Mouse (Mus musculus): Measurements from ENCODE around the gene Gm16451. TPM values are rescaled to one million over a fixed set of nuclear protein-coding genes. Genes with fewer than 3 reads are reported as not detected.
"Not testable (repeated sequence)": the region's sequence is repeated elsewhere in the genome, so short reads cannot be mapped to it uniquely, and the experiment has no call there.

The Gm16451 gene
- not detected in 2 replicates for total RNA-seq (2014; rRNA removed)
- polyA plus RNA-seq (2015; fragmentation: Nextera tagmentation; extraction: Ambion mirVana), result not detected in 2 replicates

- H3K27ac ChIP-seq (ENCODE audit: low read depth, low read length); H3K36me3 ChIP-seq (ENCODE audit: insufficient read depth); ATAC-seq; H3K9ac ChIP-seq; H3K4me2 ChIP-seq (ENCODE audit: low read depth); H3K4me1 ChIP-seq (ENCODE audit: insufficient read depth); H3K9me3 ChIP-seq (ENCODE audit: low read length); DNase-seq; H3K27me3 ChIP-seq (ENCODE audit: insufficient read depth, low read length); H3K4me3 ChIP-seq (ENCODE audit: low read depth, low read length): not testable (repeated sequence)
- no CpG with 5 or more reads among the region's 2 CpGs for WGBS
These were observed at the start of gene Gm16451 for GRCm38 (mm10) chr7:22118145-22118544. TSS of gene Gm16451 (minus strand) at chr7:22118245.

- not testable (repeated sequence) for H3K4me3 ChIP-seq (ENCODE audit: low read depth, low read length)
These were observed 45.9 kb upstream of the Gm16451 start, which contains the start of gene Vmn1r142 for GRCm38 (mm10) chr7:22163935-22164334. TSS of gene Vmn1r142 (minus strand) at chr7:22164035.

DNA sequence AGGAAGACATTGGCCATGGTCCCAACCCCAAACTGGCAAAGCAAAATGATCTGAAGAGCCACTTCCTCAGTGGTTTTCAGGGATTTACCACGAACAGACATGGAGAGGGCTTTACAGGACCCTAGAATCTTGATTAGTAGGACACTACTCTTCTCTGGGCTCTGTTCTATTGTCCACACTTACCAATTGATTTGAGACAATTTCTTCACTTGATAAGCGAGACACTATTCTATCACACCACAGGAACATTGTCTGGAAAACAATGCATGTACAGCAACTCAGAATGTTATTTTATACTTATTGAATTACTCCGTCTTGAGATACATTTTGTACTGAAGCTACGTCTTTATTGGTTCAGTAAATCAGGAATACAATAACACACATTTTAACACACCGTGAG lies 16.6 kb upstream of the Gm16451 start, which contains the start of gene Gm10666:
Gene Gm10666, minus strand, starts transcription at position 101 of the 400 bp plus-strand sequence.
- H3K4me1 ChIP-seq (ENCODE audit: insufficient read depth); H3K27me3 ChIP-seq (ENCODE audit: insufficient read depth, low read length); ATAC-seq; DNase-seq; H3K36me3 ChIP-seq (ENCODE audit: insufficient read depth); H3K9ac ChIP-seq; H3K4me2 ChIP-seq (ENCODE audit: low read depth); H3K4me3 ChIP-seq (ENCODE audit: low read depth, low read length); H3K9me3 ChIP-seq (ENCODE audit: low read length); H3K27ac ChIP-seq (ENCODE audit: low read depth, low read length): not testable (repeated sequence)
- WGBS, result no CpG with 5 or more reads among the region's 5 CpGs

More at GRCm38 (mm10) chr7:22163935-22164334, 45.9 kb upstream of the Gm16451 start, which contains the start of gene Vmn1r142:
- not testable (repeated sequence) for H3K9ac ChIP-seq; H3K27me3 ChIP-seq (ENCODE audit: insufficient read depth, low read length); ATAC-seq; H3K9me3 ChIP-seq (ENCODE audit: low read length); H3K36me3 ChIP-seq (ENCODE audit: insufficient read depth); DNase-seq; H3K4me2 ChIP-seq (ENCODE audit: low read depth); H3K4me1 ChIP-seq (ENCODE audit: insufficient read depth); H3K27ac ChIP-seq (ENCODE audit: low read depth, low read length)
- no CpG with 5 or more reads among the region's 3 CpGs for WGBS

DNA sequence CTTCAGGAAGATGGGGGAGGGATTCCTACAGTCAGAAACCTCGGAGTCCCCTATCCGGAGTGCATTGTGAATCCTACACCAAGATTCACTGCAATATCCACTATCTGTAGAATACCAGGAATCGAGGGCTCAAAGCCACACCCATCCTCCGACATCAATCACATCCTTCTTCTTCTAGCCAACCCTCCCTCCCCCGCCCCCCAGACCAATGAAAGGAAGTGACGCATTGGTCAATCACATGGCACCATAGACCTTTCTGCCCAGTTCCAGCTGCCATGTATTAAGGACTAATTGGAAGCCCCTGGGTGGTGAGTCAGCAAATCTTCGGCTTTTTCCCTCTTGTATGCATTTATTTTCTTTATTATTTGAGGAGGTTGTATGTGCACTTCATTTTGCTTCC lies 49.3 kb downstream of the Gm16451 start, which contains the start of gene Vmn1r139:
Gene Vmn1r139, plus strand, starts transcription at position 301 of the 400 bp plus-strand sequence.
- H3K36me3 ChIP-seq (ENCODE audit: insufficient read depth); H3K4me3 ChIP-seq (ENCODE audit: low read depth, low read length); H3K9me3 ChIP-seq (ENCODE audit: low read length); ATAC-seq; H3K27ac ChIP-seq (ENCODE audit: low read depth, low read length); DNase-seq; H3K4me1 ChIP-seq (ENCODE audit: insufficient read depth); H3K4me2 ChIP-seq (ENCODE audit: low read depth); H3K9ac ChIP-seq; H3K27me3 ChIP-seq (ENCODE audit: insufficient read depth, low read length): not testable (repeated sequence)
- WGBS, result no CpG with 5 or more reads among the region's 7 CpGs

Other genes starting within 250 kb of the Gm16451 start
- gene Gm5891, start 197.0 kb downstream of the Gm16451 start, total RNA-seq (2014; rRNA removed), result not detected in 2 replicates
- not detected in 2 replicates for gene Gm5891, start 197.0 kb downstream of the Gm16451 start, polyA plus RNA-seq (2015; fragmentation: Nextera tagmentation; extraction: Ambion mirVana)
- gene Vmn1r137, start 123.7 kb downstream of the Gm16451 start, total RNA-seq (2014; rRNA removed), result not detected in 2 replicates
- not detected in 2 replicates for gene Vmn1r137, start 123.7 kb downstream of the Gm16451 start, polyA plus RNA-seq (2015; fragmentation: Nextera tagmentation; extraction: Ambion mirVana)
- not detected in 2 replicates for gene Vmn1r138, start 89.3 kb downstream of the Gm16451 start, total RNA-seq (2014; rRNA removed)
- not detected in 2 replicates for gene Vmn1r138, start 89.3 kb downstream of the Gm16451 start, polyA plus RNA-seq (2015; fragmentation: Nextera tagmentation; extraction: Ambion mirVana)
- gene Gm6176, start 61.9 kb downstream of the Gm16451 start, total RNA-seq (2014; rRNA removed), result not detected in 2 replicates
- not detected in 2 replicates for gene Gm6176, start 61.9 kb downstream of the Gm16451 start, polyA plus RNA-seq (2015; fragmentation: Nextera tagmentation; extraction: Ambion mirVana)
- gene Vmn1r139, start 49.2 kb downstream of the Gm16451 start, total RNA-seq (2014; rRNA removed), result not detected in 2 replicates
- not detected in 2 replicates for gene Vmn1r139, start 49.2 kb downstream of the Gm16451 start, polyA plus RNA-seq (2015; fragmentation: Nextera tagmentation; extraction: Ambion mirVana)
- not detected in 2 replicates for gene Gm10666, start 16.5 kb upstream of the Gm16451 start, total RNA-seq (2014; rRNA removed)
- not detected in 2 replicates for gene Gm10666, start 16.5 kb upstream of the Gm16451 start, polyA plus RNA-seq (2015; fragmentation: Nextera tagmentation; extraction: Ambion mirVana)
- gene Vmn1r142, start 45.8 kb upstream of the Gm16451 start, total RNA-seq (2014; rRNA removed), result not detected in 2 replicates
- not detected in 2 replicates for gene Vmn1r142, start 45.8 kb upstream of the Gm16451 start, polyA plus RNA-seq (2015; fragmentation: Nextera tagmentation; extraction: Ambion mirVana)
- not detected in 2 replicates for gene Vmn1r143, start 71.1 kb upstream of the Gm16451 start, total RNA-seq (2014; rRNA removed)
- gene Vmn1r143, start 71.1 kb upstream of the Gm16451 start, polyA plus RNA-seq (2015; fragmentation: Nextera tagmentation; extraction: Ambion mirVana), result not detected in 2 replicates
- not detected in 2 replicates for gene Gm8653, start 83.0 kb upstream of the Gm16451 start, total RNA-seq (2014; rRNA removed)
- gene Gm8653, start 83.0 kb upstream of the Gm16451 start, polyA plus RNA-seq (2015; fragmentation: Nextera tagmentation; extraction: Ambion mirVana), result not detected in 2 replicates
- gene Gm8453, start 111.2 kb upstream of the Gm16451 start, total RNA-seq (2014; rRNA removed), result not detected in 2 replicates
- gene Gm8453, start 111.2 kb upstream of the Gm16451 start, polyA plus RNA-seq (2015; fragmentation: Nextera tagmentation; extraction: Ambion mirVana), result not detected in 2 replicates
- not detected in 2 replicates for gene Gm4187, start 211.5 kb upstream of the Gm16451 start, total RNA-seq (2014; rRNA removed)
- not detected in 2 replicates for gene Gm4187, start 211.5 kb upstream of the Gm16451 start, polyA plus RNA-seq (2015; fragmentation: Nextera tagmentation; extraction: Ambion mirVana)